Mouse (Mus musculus): ENCODE measurements around the gene Ubtd1. TPM values are rescaled to one million over a fixed set of nuclear protein-coding genes. Genes with fewer than 3 reads are reported as not detected.

The Ubtd1 gene
- polyA plus RNA-seq, 1 experiment from 2014 or later: 17.1 TPM

- Histone ChIP-seq H3K27ac (ENCODE audit: low read length) (peak overlapping the region; percentile 75), H3K27me3 (ENCODE audit: control insufficient read depth, insufficient read depth, low read length) (no peaks in the 10 kb centered on the region), H3K4me1 (ENCODE audit: control insufficient read depth, insufficient read depth, low read length) (peaks cover 55% of the 10 kb centered on the region), H3K4me2 (ENCODE audit: low read depth, low read length) (no peak overlapping the region), H3K9ac (ENCODE audit: low read length) (peak overlapping the region; percentile 38), H3K4me3 (ENCODE audit: low read length) (no peak overlapping the region), H3K9me3 (replicated peaks; ENCODE audit: control insufficient read depth, low read length) (no peaks in the 10 kb centered on the region), H3K36me3 (ENCODE audit: control insufficient read depth, insufficient read depth) (no peaks in the 10 kb centered on the region)
- WGBS: 20% methylated on average over 4 of the region's 4 CpGs
- ATAC-seq (replicated peaks; ENCODE audit: extremely low read depth, insufficient read depth, low FRiP score): no peak; the same call in 1 of the 2 replicates
These were observed 18.9 kb downstream of the Ubtd1 start for GRCm38 (mm10) chr19:42000446-42000958.

- Histone ChIP-seq H3K27me3 (ENCODE audit: control insufficient read depth, insufficient read depth, low read length) (no peaks in the 10 kb centered on the region), H3K4me2 (ENCODE audit: low read depth, low read length) (no peak overlapping the region), H3K4me1 (ENCODE audit: control insufficient read depth, insufficient read depth, low read length) (peaks cover 58% of the 10 kb centered on the region), H3K9me3 (replicated peaks; ENCODE audit: control insufficient read depth, low read length) (no peaks in the 10 kb centered on the region), H3K36me3 (ENCODE audit: control insufficient read depth, insufficient read depth) (no peaks in the 10 kb centered on the region), H3K9ac (ENCODE audit: low read length) (no peak overlapping the region), H3K27ac (ENCODE audit: low read length) (peak overlapping the region; percentile 75), H3K4me3 (ENCODE audit: low read length) (no peak overlapping the region)
- no peak for ATAC-seq (replicated peaks; ENCODE audit: extremely low read depth, insufficient read depth, low FRiP score)
- WGBS: 92% methylated on average over 12 of the region's 12 CpGs
These were observed 19.9 kb downstream of the Ubtd1 start for GRCm38 (mm10) chr19:42001253-42001980.

DNA sequence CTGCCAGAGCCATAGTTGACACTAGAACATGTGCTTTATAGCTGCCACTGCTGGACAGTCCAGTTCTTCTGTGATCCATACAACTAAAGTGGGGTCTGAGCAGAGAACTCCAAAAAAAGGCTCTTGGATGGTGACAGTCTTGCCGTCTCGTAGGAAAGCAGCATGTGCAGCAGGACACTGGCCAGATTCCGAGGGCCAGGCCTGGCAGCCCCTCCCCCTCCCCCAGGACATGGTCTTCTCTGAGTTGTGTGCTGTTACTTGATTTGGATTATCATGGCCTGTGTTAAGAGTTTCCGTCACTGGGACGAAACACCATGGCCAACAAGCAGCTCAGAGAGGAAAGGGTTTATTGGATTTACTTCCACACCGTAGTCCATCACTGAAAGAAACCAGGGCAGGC lies 22.7 kb downstream of the Ubtd1 start:
- Histone ChIP-seq H3K27me3 (ENCODE audit: control insufficient read depth, insufficient read depth, low read length) (no peaks in the 10 kb centered on the region), H3K36me3 (ENCODE audit: control insufficient read depth, insufficient read depth) (no peaks in the 10 kb centered on the region), H3K27ac (ENCODE audit: low read length) (no peak overlapping the region), H3K4me1 (ENCODE audit: control insufficient read depth, insufficient read depth, low read length) (peaks cover 52% of the 10 kb centered on the region), H3K4me2 (ENCODE audit: low read depth, low read length) (no peak overlapping the region), H3K4me3 (ENCODE audit: low read length) (no peak overlapping the region), H3K9me3 (replicated peaks; ENCODE audit: control insufficient read depth, low read length) (no peaks in the 10 kb centered on the region), H3K9ac (ENCODE audit: low read length) (no peak overlapping the region)
- no peak for ATAC-seq (replicated peaks; ENCODE audit: extremely low read depth, insufficient read depth, low FRiP score)
- 36% methylated on average over 6 of the region's 6 CpGs for WGBS

DNA sequence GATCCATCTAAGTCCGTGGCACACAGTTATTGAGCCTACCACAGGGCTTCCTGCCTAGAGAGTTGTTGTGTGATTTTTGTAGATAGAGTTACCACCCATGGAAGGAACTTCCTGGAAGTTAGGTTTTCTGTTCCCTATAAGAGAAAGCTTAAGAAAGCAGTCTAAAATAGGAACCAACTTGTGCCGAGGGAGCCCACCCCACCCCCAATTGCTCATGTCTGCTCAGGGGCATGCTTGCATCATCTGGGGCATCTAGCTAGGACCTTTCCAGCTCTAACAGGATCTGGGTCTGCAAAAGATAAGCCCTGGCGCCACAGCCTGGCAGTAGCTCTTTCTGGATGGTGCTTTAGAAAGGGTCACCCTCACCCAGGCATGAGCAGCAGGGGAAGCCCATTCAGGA lies 24.1 kb downstream of the Ubtd1 start:
- 0 out of 2 replicates have a peak overlapping the region, but pooled peaks have one; percentile 26 for H3K9ac ChIP-seq (ENCODE audit: low read length)
- H3K4me1 ChIP-seq (ENCODE audit: control insufficient read depth, insufficient read depth, low read length): peaks cover 38% of the 10 kb centered on the region
- H3K9me3 ChIP-seq (replicated peaks; ENCODE audit: control insufficient read depth, low read length): no peaks in the 10 kb centered on the region
- no peaks in the 10 kb centered on the region for H3K36me3 ChIP-seq (ENCODE audit: control insufficient read depth, insufficient read depth)
- ATAC-seq (replicated peaks; ENCODE audit: extremely low read depth, insufficient read depth, low FRiP score): no peak
- H3K4me2 ChIP-seq (ENCODE audit: low read depth, low read length): no peak overlapping the region
- no peak overlapping the region for H3K4me3 ChIP-seq (ENCODE audit: low read length)
- 43% methylated on average over 3 of the region's 3 CpGs for WGBS
- H3K27ac ChIP-seq (ENCODE audit: low read length): peak overlapping the region; percentile 38
- H3K27me3 ChIP-seq (ENCODE audit: control insufficient read depth, insufficient read depth, low read length): no peaks in the 10 kb centered on the region

DNA sequence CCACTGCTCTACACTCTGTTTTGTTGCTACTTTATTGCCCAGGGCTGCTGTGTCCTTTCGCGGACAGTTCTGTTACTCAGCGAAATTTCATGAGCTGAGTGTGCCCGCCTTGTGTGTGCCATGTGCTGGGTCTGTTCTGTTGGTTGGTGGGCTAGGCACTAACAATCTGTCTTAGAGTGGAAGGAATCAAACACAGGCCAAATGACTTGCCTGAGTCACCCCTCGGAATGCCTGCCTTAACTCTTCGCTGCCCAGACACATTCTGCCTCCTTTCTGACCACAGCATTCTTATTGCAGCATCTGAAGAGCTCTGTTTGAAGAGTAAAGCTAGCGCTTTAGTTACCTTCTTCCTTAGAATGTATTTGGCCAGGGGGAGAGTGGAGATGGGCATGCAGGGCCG lies 25.0 kb downstream of the Ubtd1 start:
- Histone ChIP-seq H3K9me3 (replicated peaks; ENCODE audit: control insufficient read depth, low read length) (no peaks in the 10 kb centered on the region), H3K4me1 (ENCODE audit: control insufficient read depth, insufficient read depth, low read length) (peaks cover 31% of the 10 kb centered on the region), H3K4me2 (ENCODE audit: low read depth, low read length) (no peak overlapping the region), H3K27me3 (ENCODE audit: control insufficient read depth, insufficient read depth, low read length) (no peaks in the 10 kb centered on the region), H3K27ac (ENCODE audit: low read length) (no peak overlapping the region), H3K36me3 (ENCODE audit: control insufficient read depth, insufficient read depth) (no peaks in the 10 kb centered on the region), H3K4me3 (ENCODE audit: low read length) (no peak overlapping the region), H3K9ac (ENCODE audit: low read length) (no peak overlapping the region)
- ATAC-seq (replicated peaks; ENCODE audit: extremely low read depth, insufficient read depth, low FRiP score): no peak
- 69% methylated on average over 8 of the region's 8 CpGs for WGBS

- Histone ChIP-seq H3K36me3 (ENCODE audit: control insufficient read depth, insufficient read depth) (no peaks in the 10 kb centered on the region), H3K27ac (ENCODE audit: low read length) (peak overlapping the region; percentile 53), H3K9me3 (replicated peaks; ENCODE audit: control insufficient read depth, low read length) (no peaks in the 10 kb centered on the region), H3K4me2 (ENCODE audit: low read depth, low read length) (no peak overlapping the region), H3K27me3 (ENCODE audit: control insufficient read depth, insufficient read depth, low read length) (no peaks in the 10 kb centered on the region), H3K9ac (ENCODE audit: low read length) (no peak overlapping the region), H3K4me3 (ENCODE audit: low read length) (no peak overlapping the region), H3K4me1 (ENCODE audit: control insufficient read depth, insufficient read depth, low read length) (peaks cover 31% of the 10 kb centered on the region)
- WGBS: 43% methylated on average over 3 of the region's 3 CpGs
- ATAC-seq (replicated peaks; ENCODE audit: extremely low read depth, insufficient read depth, low FRiP score): no peak
These were observed 27.0 kb downstream of the Ubtd1 start for GRCm38 (mm10) chr19:42008586-42008985.

- Histone ChIP-seq H3K27me3 (ENCODE audit: control insufficient read depth, insufficient read depth, low read length) (no peaks in the 10 kb centered on the region), H3K36me3 (ENCODE audit: control insufficient read depth, insufficient read depth) (no peaks in the 10 kb centered on the region), H3K4me1 (ENCODE audit: control insufficient read depth, insufficient read depth, low read length) (peaks cover 29% of the 10 kb centered on the region), H3K4me2 (ENCODE audit: low read depth, low read length) (no peak overlapping the region), H3K4me3 (ENCODE audit: low read length) (no peak overlapping the region), H3K27ac (ENCODE audit: low read length) (peak overlapping the region; percentile 53), H3K9ac (ENCODE audit: low read length) (no peak overlapping the region), H3K9me3 (replicated peaks; ENCODE audit: control insufficient read depth, low read length) (no peaks in the 10 kb centered on the region)
- ATAC-seq (replicated peaks; ENCODE audit: extremely low read depth, insufficient read depth, low FRiP score): no peak
- WGBS: 56% methylated on average over 7 of the region's 7 CpGs
These were observed 27.5 kb downstream of the Ubtd1 start for GRCm38 (mm10) chr19:42009067-42009466.

GRCm38 (mm10) chr19:42010436-42010835 lies 28.9 kb downstream of the Ubtd1 start:
- Histone ChIP-seq H3K36me3 (ENCODE audit: control insufficient read depth, insufficient read depth) (no peaks in the 10 kb centered on the region), H3K4me1 (ENCODE audit: control insufficient read depth, insufficient read depth, low read length) (peaks cover 20% of the 10 kb centered on the region), H3K4me3 (ENCODE audit: low read length) (no peak overlapping the region), H3K4me2 (ENCODE audit: low read depth, low read length) (no peak overlapping the region), H3K27ac (ENCODE audit: low read length) (no peak overlapping the region), H3K9me3 (replicated peaks; ENCODE audit: control insufficient read depth, low read length) (no peaks in the 10 kb centered on the region), H3K9ac (ENCODE audit: low read length) (no peak overlapping the region), H3K27me3 (ENCODE audit: control insufficient read depth, insufficient read depth, low read length) (no peaks in the 10 kb centered on the region)
- ATAC-seq (replicated peaks; ENCODE audit: extremely low read depth, insufficient read depth, low FRiP score): no peak
- 74% methylated on average over 4 of the region's 4 CpGs for WGBS

DNA sequence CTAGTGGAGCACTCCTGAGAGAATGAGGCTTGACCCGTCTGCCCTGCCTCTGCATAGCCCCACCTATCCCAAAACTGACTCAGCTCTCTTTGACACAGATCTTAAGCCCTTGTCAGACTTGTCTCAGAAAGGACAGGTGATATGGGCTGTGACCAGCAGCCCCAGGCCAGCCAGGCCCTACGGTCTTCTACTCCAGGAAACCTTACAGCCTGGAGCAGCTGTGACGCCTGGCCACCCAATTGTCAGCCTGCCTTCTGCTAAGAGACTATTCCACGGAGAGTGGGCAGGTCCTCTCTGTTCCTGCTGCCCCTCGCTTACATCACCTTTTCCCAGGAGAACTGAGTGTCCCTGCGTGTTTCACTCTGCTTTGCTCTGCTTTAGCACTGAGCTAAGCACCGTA lies 29.6 kb downstream of the Ubtd1 start:
- no peak for ATAC-seq (replicated peaks; ENCODE audit: extremely low read depth, insufficient read depth, low FRiP score)
- no peak overlapping the region for H3K4me3 ChIP-seq (ENCODE audit: low read length)
- H3K9ac ChIP-seq (ENCODE audit: low read length): no peak overlapping the region
- H3K36me3 ChIP-seq (ENCODE audit: control insufficient read depth, insufficient read depth): no peaks in the 10 kb centered on the region
- WGBS: 78% methylated on average over 7 of the region's 7 CpGs
- H3K4me1 ChIP-seq (ENCODE audit: control insufficient read depth, insufficient read depth, low read length): peaks cover 14% of the 10 kb centered on the region
- no peak overlapping the region for H3K27ac ChIP-seq (ENCODE audit: low read length)
- no peaks in the 10 kb centered on the region for H3K9me3 ChIP-seq (replicated peaks; ENCODE audit: control insufficient read depth, low read length)
- H3K27me3 ChIP-seq (ENCODE audit: control insufficient read depth, insufficient read depth, low read length): no peaks in the 10 kb centered on the region
- no peak overlapping the region for H3K4me2 ChIP-seq (ENCODE audit: low read depth, low read length)

Data from heart, embryonic 16.5 days (tissue).